Mouse (Mus musculus) embryonic facial prominence, embryonic 10.5 days (tissue): ENCODE measurements around the gene Rbfox3. TPM values are rescaled to one million over a fixed set of nuclear protein-coding genes. Genes with fewer than 3 reads are reported as not detected.
A peak's percentile ranks its signal among the peaks of the same experiment; 100 is the strongest.
"Not testable (repeated sequence)": the region's sequence is repeated elsewhere in the genome, so short reads cannot be mapped to it uniquely, and the experiment has no call there.

Experiments used
- DNase-seq: peaks from one replicate; pipeline ENCODE4 v3.0.0-alpha.2; 2017; ENCODE audit warnings: low spot score
- H3K27ac ChIP-seq: fragments of 300-500 bp; sonication (generic); replicated peaks from 2 replicates; pipeline ENCODE4 v1.5.1; 2016; ENCODE audit warnings: mild to moderate bottlenecking
- H3K27me3 ChIP-seq: fragments of 300-500 bp; sonication (generic); replicated peaks from 2 replicates; pipeline ENCODE4 v1.6.1; 2016; ENCODE audit warnings: low read depth, mild to moderate bottlenecking; ENCODE audit not compliant: poor library complexity, severe bottlenecking
- H3K36me3 ChIP-seq: fragments of 300-500 bp; sonication (generic); replicated peaks from 2 replicates; pipeline ENCODE4 v1.6.1; 2016; ENCODE audit warnings: mild to moderate bottlenecking, moderate library complexity
- H3K4me1 ChIP-seq: fragments of 300-500 bp; sonication (generic); 2 replicates; pipeline ENCODE4 v1.6.1; 2016
- H3K4me3 ChIP-seq: fragments of 300-500 bp; sonication (generic); 2 replicates; pipeline ENCODE4 v1.5.1; 2016; ENCODE audit warnings: mild to moderate bottlenecking, moderate library complexity
- H3K9me3 ChIP-seq: fragments of 300-500 bp; sonication (generic); 2 replicates; pipeline ENCODE4 v1.6.1; 2016; ENCODE audit warnings: mild to moderate bottlenecking
- WGBS: fragments of 180-500 bp; shearing (Covaris S2); methylation state at CpG from one replicate; pipeline ENCODE4 v1.1.7; 2016; 5-methylcytosine and 5-hydroxymethylcytosine counted together
- polyA plus RNA-seq: library from polyadenylated mRNA; unstranded; fragments of >200 nt; fragmentation: Nextera tagmentation; extraction: Ambion mirVana; gene quantifications from 2 replicates; pipeline ENCODE4 v1.2.1, GENCODE M21; 2016

The Rbfox3 gene
- polyA plus RNA-seq, 1 experiment from 2014 or later, result 2.3 TPM

GRCm38 (mm10) chr11:118788091-118788490, 123.3 kb downstream of the Rbfox3 start:
- no peaks in the 10 kb centered on the region for H3K27me3 ChIP-seq
- DNase-seq, result no peak
- no peaks in the 10 kb centered on the region for H3K9me3 ChIP-seq
- peaks cover 21% of the 10 kb centered on the region for H3K4me1 ChIP-seq
- no peaks in the 10 kb centered on the region for H3K36me3 ChIP-seq
- no peak overlapping the region for H3K4me3 ChIP-seq
- no peak overlapping the region for H3K27ac ChIP-seq
- WGBS, result 92% methylated on average over 1 of the region's 1 CpGs

- H3K4me1 ChIP-seq, result no peaks in the 10 kb centered on the region
- H3K27me3 ChIP-seq, result no peaks in the 10 kb centered on the region
- no peaks in the 10 kb centered on the region for H3K36me3 ChIP-seq
- 85% methylated on average over 5 of the region's 5 CpGs for WGBS
- H3K27ac ChIP-seq, result no peak overlapping the region
- DNase-seq, result no peak
- H3K4me3 ChIP-seq, result no peak overlapping the region
- no peaks in the 10 kb centered on the region for H3K9me3 ChIP-seq
Observed at GRCm38 (mm10) chr11:118782677-118783076, 128.7 kb downstream of the Rbfox3 start.

- DNase-seq, result peak; percentile 67
- H3K9me3 ChIP-seq, result no peaks in the 10 kb centered on the region
- no peak overlapping the region for H3K27ac ChIP-seq
- WGBS, result 18% methylated on average over 3 of the region's 3 CpGs
- no peak overlapping the region for H3K4me3 ChIP-seq
- H3K36me3 ChIP-seq, result no peaks in the 10 kb centered on the region
- H3K4me1 ChIP-seq, result peaks cover 5% of the 10 kb centered on the region; the same call in 1 of the 2 replicates
- H3K27me3 ChIP-seq, result no peaks in the 10 kb centered on the region
Observed at GRCm38 (mm10) chr11:118775753-118776152, 135.6 kb downstream of the Rbfox3 start.

- WGBS, result 84% methylated on average over 2 of the region's 2 CpGs
- H3K27me3 ChIP-seq, DNase-seq, H3K4me1 ChIP-seq, H3K9me3 ChIP-seq, H3K4me3 ChIP-seq, H3K27ac ChIP-seq, H3K36me3 ChIP-seq: not testable (repeated sequence)
Observed at GRCm38 (mm10) chr11:118774777-118775176, 136.6 kb downstream of the Rbfox3 start.

- H3K4me3 ChIP-seq, result no peak overlapping the region
- no peaks in the 10 kb centered on the region for H3K9me3 ChIP-seq
- H3K36me3 ChIP-seq, result no peaks in the 10 kb centered on the region
- H3K27me3 ChIP-seq, result 0 out of 2 replicates have a peak, but pooled peaks cover 4% of the 10 kb centered on the region
- peaks cover 16% of the 10 kb centered on the region for H3K4me1 ChIP-seq
- 68% methylated on average over 12 of the region's 12 CpGs for WGBS
- DNase-seq, result no peak
- H3K27ac ChIP-seq, result no peak overlapping the region
Observed at GRCm38 (mm10) chr11:118773076-118773583, 138.3 kb downstream of the Rbfox3 start.

- no peak overlapping the region for H3K27ac ChIP-seq
- WGBS, result 82% methylated on average over 4 of the region's 4 CpGs
- H3K4me1 ChIP-seq, result peaks cover 26% of the 10 kb centered on the region
Observed at GRCm38 (mm10) chr11:118771358-118771757, 140.0 kb downstream of the Rbfox3 start.

GRCm38 (mm10) chr11:118770789-118771188, 140.6 kb downstream of the Rbfox3 start:
- WGBS, result 94% methylated on average over 7 of the region's 7 CpGs

More at GRCm38 (mm10) chr11:118771358-118771757, 140.0 kb downstream of the Rbfox3 start:
- Histone ChIP-seq H3K9me3 (no peaks in the 10 kb centered on the region), H3K4me3 (no peak overlapping the region), H3K27me3 (0 out of 2 replicates have a peak, but pooled peaks cover 4% of the 10 kb centered on the region), H3K36me3 (no peaks in the 10 kb centered on the region)
- no peak for DNase-seq

GRCm38 (mm10) chr11:118769542-118769941, 141.9 kb downstream of the Rbfox3 start:
- H3K36me3 ChIP-seq, result no peaks in the 10 kb centered on the region
- no peaks in the 10 kb centered on the region; the same call in 1 of the 2 replicates for H3K9me3 ChIP-seq
- 71% methylated on average over 2 of the region's 2 CpGs for WGBS
- H3K4me3 ChIP-seq, result no peak overlapping the region
- 0 out of 2 replicates have a peak, but pooled peaks cover 4% of the 10 kb centered on the region for H3K27me3 ChIP-seq
- H3K4me1 ChIP-seq, result peaks cover 26% of the 10 kb centered on the region
- no peak for DNase-seq
- H3K27ac ChIP-seq, result no peak overlapping the region

More at GRCm38 (mm10) chr11:118770789-118771188, 140.6 kb downstream of the Rbfox3 start:
- Histone ChIP-seq H3K36me3 (no peaks in the 10 kb centered on the region), H3K27ac (no peak overlapping the region), H3K27me3 (0 out of 2 replicates have a peak, but pooled peaks cover 4% of the 10 kb centered on the region), H3K4me1 (peaks cover 26% of the 10 kb centered on the region), H3K4me3 (no peak overlapping the region), H3K9me3 (no peaks in the 10 kb centered on the region; the same call in 1 of the 2 replicates)
- DNase-seq, result no peak

- no peaks in the 10 kb centered on the region; the same call in 1 of the 2 replicates for H3K9me3 ChIP-seq
- no peak overlapping the region for H3K4me3 ChIP-seq
- whole genome bisulfite sequencing, result 69% methylated on average over 3 of the region's 3 CpGs
- H3K27ac ChIP-seq, result no peak overlapping the region
- DNase-seq, result no peak
- H3K4me1 ChIP-seq, result peaks cover 23% of the 10 kb centered on the region
- no peaks in the 10 kb centered on the region for H3K36me3 ChIP-seq
- 0 out of 2 replicates have a peak, but pooled peaks cover 4% of the 10 kb centered on the region for H3K27me3 ChIP-seq
Observed at GRCm38 (mm10) chr11:118768441-118768840, 143.0 kb downstream of the Rbfox3 start.

GRCm38 (mm10) chr11:118767411-118767810, 144.0 kb downstream of the Rbfox3 start:
- no peaks in the 10 kb centered on the region; the same call in 1 of the 2 replicates for H3K9me3 ChIP-seq
- 69% methylated on average over 4 of the region's 4 CpGs for WGBS
- H3K27me3 ChIP-seq, result 0 out of 2 replicates have a peak, but pooled peaks cover 4% of the 10 kb centered on the region
- H3K36me3 ChIP-seq, result no peaks in the 10 kb centered on the region
- no peak overlapping the region for H3K27ac ChIP-seq
- no peak overlapping the region for H3K4me3 ChIP-seq
- no peak for DNase-seq
- H3K4me1 ChIP-seq, result peaks cover 21% of the 10 kb centered on the region

- Histone ChIP-seq H3K36me3 (no peaks in the 10 kb centered on the region), H3K27me3 (no peaks in the 10 kb centered on the region), H3K27ac (no peak overlapping the region), H3K4me1 (peaks cover 7% of the 10 kb centered on the region; the same call in 1 of the 2 replicates), H3K4me3 (no peak overlapping the region), H3K9me3 (no peaks in the 10 kb centered on the region)
- WGBS, result 84% methylated on average over 12 of the region's 12 CpGs
- no peak for DNase-seq
Observed at GRCm38 (mm10) chr11:118760296-118760988, 151.0 kb downstream of the Rbfox3 start.

GRCm38 (mm10) chr11:118759228-118759627, 152.2 kb downstream of the Rbfox3 start:
- no peak overlapping the region for H3K4me3 ChIP-seq
- 90% methylated on average over 8 of the region's 8 CpGs for WGBS
- H3K9me3 ChIP-seq, result no peaks in the 10 kb centered on the region
- DNase-seq, result no peak
- peaks cover 17% of the 10 kb centered on the region for H3K4me1 ChIP-seq
- no peak overlapping the region for H3K27ac ChIP-seq
- no peaks in the 10 kb centered on the region for H3K27me3 ChIP-seq
- H3K36me3 ChIP-seq, result no peaks in the 10 kb centered on the region
